Mouse (Mus musculus): ENCODE results near the gene Tsr3.

The Tsr3 gene

GRCm38 (mm10) chr17:25244239-25244638 lies 4.3 kb downstream of the Tsr3 start:
- no peak for DNase-seq (ENCODE audit: low spot score)

GRCm38 (mm10) chr17:25248033-25248750 lies 8.2 kb downstream of the Tsr3 start:
- no peak for DNase-seq (ENCODE audit: low spot score)

GRCm38 (mm10) chr17:25250181-25250835 lies 10.3 kb downstream of the Tsr3 start:
- no peak for DNase-seq (ENCODE audit: low spot score)

- DNase-seq (ENCODE audit: low spot score), result no peak
These were observed 12.7 kb downstream of the Tsr3 start for GRCm38 (mm10) chr17:25252643-25253042.

- DNase-seq (ENCODE audit: low spot score), result no peak
These were observed 13.8 kb downstream of the Tsr3 start for GRCm38 (mm10) chr17:25253760-25254159.

- DNase-seq (ENCODE audit: low spot score), result no peak
These were observed 15.1 kb downstream of the Tsr3 start for GRCm38 (mm10) chr17:25255110-25255509.

- DNase-seq (ENCODE audit: low spot score), result no peak
These were observed 16.3 kb downstream of the Tsr3 start, which contains the start of gene Baiap3 for GRCm38 (mm10) chr17:25256140-25256754. TSS of gene Baiap3 (minus strand) at chr17:25256364.

GRCm38 (mm10) chr17:25257804-25258261 lies 17.9 kb downstream of the Tsr3 start:
- no peak for DNase-seq (ENCODE audit: low spot score)

- no peak for DNase-seq (ENCODE audit: low spot score)
These were observed 24.5 kb downstream of the Tsr3 start for GRCm38 (mm10) chr17:25264453-25264852.

GRCm38 (mm10) chr17:25270795-25271335 lies 30.9 kb downstream of the Tsr3 start:
- no peak for DNase-seq (ENCODE audit: low spot score)

GRCm38 (mm10) chr17:25272326-25272725 lies 32.4 kb downstream of the Tsr3 start:
- DNase-seq (ENCODE audit: low spot score), result no peak

GRCm38 (mm10) chr17:25272951-25273705 lies 33.2 kb downstream of the Tsr3 start:
- DNase-seq (ENCODE audit: low spot score), result peak; percentile 89

GRCm38 (mm10) chr17:25273706-25274501 lies 33.9 kb downstream of the Tsr3 start:
- peak; percentile 94 for DNase-seq (ENCODE audit: low spot score)

GRCm38 (mm10) chr17:25274571-25275346 lies 34.8 kb downstream of the Tsr3 start, which contains the start of gene Ube2i:
TSS of gene Ube2i (minus strand) at chr17:25274622.
- DNase-seq (ENCODE audit: low spot score), result no peak

GRCm38 (mm10) chr17:25275833-25276232 lies 35.9 kb downstream of the Tsr3 start:
- no peak for DNase-seq (ENCODE audit: low spot score)

GRCm38 (mm10) chr17:25282133-25282532 lies 42.2 kb downstream of the Tsr3 start:
- peak; percentile 64 for DNase-seq (ENCODE audit: low spot score)

GRCm38 (mm10) chr17:25285033-25285432 lies 45.1 kb downstream of the Tsr3 start:
- peak; percentile 80 for DNase-seq (ENCODE audit: low spot score)

GRCm38 (mm10) chr17:25288842-25289241 lies 48.9 kb downstream of the Tsr3 start:
- DNase-seq (ENCODE audit: low spot score), result peak; percentile 74

- no peak for DNase-seq (ENCODE audit: low spot score)
These were observed 50.4 kb downstream of the Tsr3 start for GRCm38 (mm10) chr17:25290411-25290810.
